Mouse (Mus musculus): Measurements from ENCODE around the gene Ralgapa2. TPM values are rescaled to one million over a fixed set of nuclear protein-coding genes. Genes with fewer than 3 reads are reported as not detected.

Ralgapa2 gene
- polyA plus RNA-seq, 1 experiment from 2014 or later = 14.2 TPM

DNA sequence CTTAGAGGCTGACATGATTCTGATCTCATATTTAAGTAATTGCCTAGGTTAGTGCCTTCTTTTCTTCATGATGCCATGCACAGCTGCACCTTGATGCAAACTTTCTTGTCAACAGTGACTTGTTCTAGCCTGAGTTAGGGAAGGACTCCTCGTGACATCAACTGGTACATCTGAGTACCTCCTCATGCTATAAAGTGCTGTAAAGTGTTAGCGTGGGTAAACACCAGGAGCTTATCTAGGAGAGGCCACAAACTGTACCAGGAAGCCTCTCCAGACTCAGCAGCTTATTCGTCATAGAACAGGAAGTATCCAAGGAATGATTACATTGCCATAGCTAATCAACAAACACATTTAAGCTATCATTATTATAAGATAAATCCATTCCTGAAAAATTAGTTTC lies 23.9 kb downstream of the Ralgapa2 start:
- ATAC-seq (ENCODE audit: low FRiP score) (no peak), DNase-seq (ENCODE audit: low spot score) (no peak)
- 89% methylated on average over 3 of the region's 3 CpGs for WGBS
- Histone ChIP-seq H3K9me3 (ENCODE audit: control insufficient read depth, low read length) (no peaks in the 10 kb centered on the region), H3K4me2 (replicated peaks) (no peak overlapping the region), H3K4me3 (replicated peaks; ENCODE audit: low read length) (no peak overlapping the region), H3K9ac (no peak overlapping the region), H3K4me1 (replicated peaks; ENCODE audit: control insufficient read depth, insufficient read depth, low read length) (no peaks in the 10 kb centered on the region), H3K36me3 (replicated peaks; ENCODE audit: control insufficient read depth, insufficient read depth) (peaks cover 6% of the 10 kb centered on the region), H3K27ac (no peak overlapping the region), H3K27me3 (ENCODE audit: control insufficient read depth, insufficient read depth, low read length) (no peaks in the 10 kb centered on the region)

DNA sequence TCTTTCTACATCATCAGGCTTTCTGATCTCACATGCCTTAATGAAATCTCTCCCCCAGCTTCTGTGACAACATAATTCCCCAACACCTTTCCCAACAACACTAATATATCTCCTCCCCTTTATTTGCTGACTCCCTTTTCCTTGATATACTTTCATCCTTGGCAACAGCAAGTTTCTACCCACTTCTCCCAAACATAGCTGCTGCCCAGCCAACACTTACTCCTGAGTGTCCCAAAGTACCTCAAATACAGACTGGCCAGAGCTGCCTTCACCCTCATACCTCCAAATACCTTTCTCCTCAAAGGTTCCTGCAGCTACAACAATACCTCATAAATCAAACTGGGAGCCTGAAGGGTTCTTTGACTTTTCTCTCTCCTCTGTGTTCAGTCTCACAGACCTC lies 29.3 kb downstream of the Ralgapa2 start:
- DNase-seq (ENCODE audit: low spot score) = no peak
- H3K36me3 ChIP-seq (replicated peaks; ENCODE audit: control insufficient read depth, insufficient read depth) = peaks cover 14% of the 10 kb centered on the region
- no peak overlapping the region for H3K9ac ChIP-seq
- no peaks in the 10 kb centered on the region for H3K9me3 ChIP-seq (ENCODE audit: control insufficient read depth, low read length)
- no peak overlapping the region for H3K4me3 ChIP-seq (replicated peaks; ENCODE audit: low read length)
- no peaks in the 10 kb centered on the region for H3K4me1 ChIP-seq (replicated peaks; ENCODE audit: control insufficient read depth, insufficient read depth, low read length)
- H3K4me2 ChIP-seq (replicated peaks) = no peak overlapping the region
- H3K27me3 ChIP-seq (ENCODE audit: control insufficient read depth, insufficient read depth, low read length) = no peaks in the 10 kb centered on the region
- no peak overlapping the region for H3K27ac ChIP-seq
- no peak for ATAC-seq (ENCODE audit: low FRiP score)

GRCm38 (mm10) chr2:146477491-146477890 lies 34.7 kb downstream of the Ralgapa2 start:
- WGBS = 97% methylated on average over 4 of the region's 4 CpGs
- 0 out of 2 replicates have a peak, but pooled peaks cover 8% of the 10 kb centered on the region for H3K36me3 ChIP-seq (replicated peaks; ENCODE audit: control insufficient read depth, insufficient read depth)
- DNase-seq (ENCODE audit: low spot score) (no peak), ATAC-seq (ENCODE audit: low FRiP score) (no peak)
- H3K27me3 ChIP-seq (ENCODE audit: control insufficient read depth, insufficient read depth, low read length) = no peaks in the 10 kb centered on the region
- H3K9me3 ChIP-seq (ENCODE audit: control insufficient read depth, low read length) = no peaks in the 10 kb centered on the region
- H3K4me3 ChIP-seq (replicated peaks; ENCODE audit: low read length) = no peak overlapping the region
- no peak overlapping the region for H3K9ac ChIP-seq
- H3K4me2 ChIP-seq (replicated peaks) = no peak overlapping the region
- H3K4me1 ChIP-seq (replicated peaks; ENCODE audit: control insufficient read depth, insufficient read depth, low read length) = no peaks in the 10 kb centered on the region
- no peak overlapping the region for H3K27ac ChIP-seq

- no peaks in the 10 kb centered on the region for H3K27me3 ChIP-seq (ENCODE audit: control insufficient read depth, insufficient read depth, low read length)
- DNase-seq (ENCODE audit: low spot score) (no peak), ATAC-seq (ENCODE audit: low FRiP score) (no peak)
- no peaks in the 10 kb centered on the region for H3K4me1 ChIP-seq (replicated peaks; ENCODE audit: control insufficient read depth, insufficient read depth, low read length)
- H3K36me3 ChIP-seq (replicated peaks; ENCODE audit: control insufficient read depth, insufficient read depth) = 0 out of 2 replicates have a peak, but pooled peaks cover 3% of the 10 kb centered on the region
- H3K4me3 ChIP-seq (replicated peaks; ENCODE audit: low read length) = no peak overlapping the region
- H3K27ac ChIP-seq = no peak overlapping the region
- H3K4me2 ChIP-seq (replicated peaks) = no peak overlapping the region
- WGBS = 93% methylated on average over 6 of the region's 6 CpGs
- H3K9me3 ChIP-seq (ENCODE audit: control insufficient read depth, low read length) = no peaks in the 10 kb centered on the region
- no peak overlapping the region for H3K9ac ChIP-seq
Measured at GRCm38 (mm10) chr2:146476428-146476972, 35.6 kb downstream of the Ralgapa2 start.

GRCm38 (mm10) chr2:146476001-146476400 lies 36.1 kb downstream of the Ralgapa2 start:
- Histone ChIP-seq H3K27me3 (ENCODE audit: control insufficient read depth, insufficient read depth, low read length) (no peaks in the 10 kb centered on the region), H3K4me3 (replicated peaks; ENCODE audit: low read length) (no peak overlapping the region), H3K27ac (no peak overlapping the region), H3K36me3 (replicated peaks; ENCODE audit: control insufficient read depth, insufficient read depth) (no peaks in the 10 kb centered on the region), H3K9me3 (ENCODE audit: control insufficient read depth, low read length) (no peaks in the 10 kb centered on the region), H3K9ac (no peak overlapping the region), H3K4me1 (replicated peaks; ENCODE audit: control insufficient read depth, insufficient read depth, low read length) (no peaks in the 10 kb centered on the region), H3K4me2 (replicated peaks) (no peak overlapping the region)
- no peak for ATAC-seq (ENCODE audit: low FRiP score)
- no peak for DNase-seq (ENCODE audit: low spot score)

DNA sequence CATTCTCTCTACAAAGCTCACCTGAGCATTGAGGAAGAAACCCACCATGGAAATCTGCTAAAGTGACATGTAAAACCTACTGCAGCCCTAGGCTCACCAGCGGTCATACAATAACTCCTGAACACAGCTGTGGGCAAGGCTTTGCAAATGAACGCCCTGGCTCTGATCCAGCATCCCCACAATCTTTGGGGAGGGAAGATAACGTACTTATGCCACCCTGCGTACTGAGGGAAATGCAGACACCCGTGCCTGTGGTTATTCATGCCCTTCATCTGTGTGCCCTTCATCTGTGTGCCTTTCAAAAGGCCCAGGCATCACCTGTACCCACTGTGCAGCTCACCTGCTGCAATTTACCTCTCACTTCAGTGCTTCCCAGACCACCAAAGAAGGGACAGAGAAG lies 41.2 kb downstream of the Ralgapa2 start:
- Histone ChIP-seq H3K9ac (no peak overlapping the region), H3K27me3 (ENCODE audit: control insufficient read depth, insufficient read depth, low read length) (no peaks in the 10 kb centered on the region), H3K9me3 (ENCODE audit: control insufficient read depth, low read length) (no peaks in the 10 kb centered on the region), H3K27ac (no peak overlapping the region), H3K4me1 (replicated peaks; ENCODE audit: control insufficient read depth, insufficient read depth, low read length) (no peaks in the 10 kb centered on the region), H3K4me2 (replicated peaks) (no peak overlapping the region), H3K36me3 (replicated peaks; ENCODE audit: control insufficient read depth, insufficient read depth) (no peaks in the 10 kb centered on the region), H3K4me3 (replicated peaks; ENCODE audit: low read length) (no peak overlapping the region)
- ATAC-seq (ENCODE audit: low FRiP score) (no peak), DNase-seq (ENCODE audit: low spot score) (no peak)
- 62% methylated on average over 5 of the region's 5 CpGs for WGBS

DNA sequence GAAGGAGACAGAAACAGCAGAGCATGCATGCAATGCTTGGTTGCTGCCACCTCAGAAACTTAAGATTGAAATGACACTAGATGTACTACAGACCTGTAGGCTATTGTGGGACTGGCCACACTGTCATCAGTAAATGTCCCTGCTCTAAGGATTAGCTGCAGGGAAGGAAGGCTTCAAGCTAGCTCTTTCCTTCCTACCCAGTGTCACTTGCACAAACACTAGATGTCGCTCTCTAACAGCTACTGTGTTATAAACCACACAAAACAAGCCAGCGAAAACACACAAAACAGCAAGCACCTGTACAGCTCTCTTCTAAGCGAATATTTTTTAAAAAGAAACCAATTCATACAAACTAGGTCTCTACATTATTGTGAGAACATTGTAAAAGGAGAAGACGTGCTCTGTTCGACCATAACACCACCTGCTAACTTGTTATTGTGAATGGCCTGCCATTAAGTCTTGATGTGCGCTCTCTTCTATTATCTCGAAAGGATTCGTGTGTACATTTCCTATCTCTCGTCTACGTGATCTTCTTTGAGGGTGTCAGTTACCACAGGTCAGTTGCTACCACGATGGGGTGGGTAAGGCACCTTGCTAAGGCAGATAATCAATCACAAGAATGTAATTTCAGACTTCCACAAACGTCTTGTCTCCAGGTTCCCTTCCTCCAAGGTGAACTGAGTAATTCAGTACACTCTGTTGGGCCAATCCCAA lies 42.3 kb downstream of the Ralgapa2 start:
- Histone ChIP-seq H3K36me3 (replicated peaks; ENCODE audit: control insufficient read depth, insufficient read depth) (no peaks in the 10 kb centered on the region), H3K4me3 (replicated peaks; ENCODE audit: low read length) (no peak overlapping the region), H3K9me3 (ENCODE audit: control insufficient read depth, low read length) (no peaks in the 10 kb centered on the region), H3K4me2 (replicated peaks) (no peak overlapping the region), H3K9ac (0 out of 2 replicates have a peak overlapping the region, but pooled peaks have one; percentile 16), H3K27me3 (ENCODE audit: control insufficient read depth, insufficient read depth, low read length) (no peaks in the 10 kb centered on the region), H3K4me1 (replicated peaks; ENCODE audit: control insufficient read depth, insufficient read depth, low read length) (no peaks in the 10 kb centered on the region), H3K27ac (no peak overlapping the region)
- peak; percentile 74; the same call in 1 of the 2 replicates for ATAC-seq (ENCODE audit: low FRiP score)
- WGBS = 66% methylated on average over 12 of the region's 12 CpGs
- DNase-seq (ENCODE audit: low spot score) = peak; percentile 72

DNA sequence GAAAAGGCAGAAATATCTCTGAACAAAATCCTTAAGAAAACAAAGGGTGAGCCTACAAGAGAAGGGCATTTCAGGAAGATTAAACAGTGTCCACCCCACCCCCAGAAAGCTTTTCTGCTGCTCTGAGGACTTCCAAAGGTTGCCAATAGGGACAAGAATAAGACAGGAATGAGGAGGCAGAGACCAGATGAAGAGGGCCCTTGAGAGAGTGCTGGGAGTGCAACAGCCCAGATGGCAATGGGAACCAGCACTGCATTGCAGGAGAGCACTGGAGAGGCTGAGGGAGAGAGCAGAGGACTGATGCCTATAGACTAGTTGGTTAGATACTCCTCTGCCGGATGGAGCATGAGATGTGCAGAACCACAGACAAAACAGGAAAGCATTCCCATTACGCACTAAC lies 43.2 kb downstream of the Ralgapa2 start:
- Histone ChIP-seq H3K4me3 (replicated peaks; ENCODE audit: low read length) (no peak overlapping the region), H3K4me2 (replicated peaks) (no peak overlapping the region), H3K27ac (no peak overlapping the region), H3K9ac (no peak overlapping the region), H3K27me3 (ENCODE audit: control insufficient read depth, insufficient read depth, low read length) (no peaks in the 10 kb centered on the region), H3K4me1 (replicated peaks; ENCODE audit: control insufficient read depth, insufficient read depth, low read length) (no peaks in the 10 kb centered on the region), H3K9me3 (ENCODE audit: control insufficient read depth, low read length) (no peaks in the 10 kb centered on the region), H3K36me3 (replicated peaks; ENCODE audit: control insufficient read depth, insufficient read depth) (no peaks in the 10 kb centered on the region)
- ATAC-seq (ENCODE audit: low FRiP score) (no peak), DNase-seq (ENCODE audit: low spot score) (no peak)
- WGBS = 91% methylated on average over 2 of the region's 2 CpGs

GRCm38 (mm10) chr2:146468016-146468415 lies 44.1 kb downstream of the Ralgapa2 start:
- DNase-seq (ENCODE audit: low spot score) (no peak), ATAC-seq (ENCODE audit: low FRiP score) (no peak)
- Histone ChIP-seq H3K36me3 (replicated peaks; ENCODE audit: control insufficient read depth, insufficient read depth) (no peaks in the 10 kb centered on the region), H3K4me3 (replicated peaks; ENCODE audit: low read length) (no peak overlapping the region), H3K9me3 (ENCODE audit: control insufficient read depth, low read length) (no peaks in the 10 kb centered on the region), H3K27me3 (ENCODE audit: control insufficient read depth, insufficient read depth, low read length) (no peaks in the 10 kb centered on the region), H3K27ac (no peak overlapping the region), H3K9ac (no peak overlapping the region), H3K4me1 (replicated peaks; ENCODE audit: control insufficient read depth, insufficient read depth, low read length) (no peaks in the 10 kb centered on the region), H3K4me2 (replicated peaks) (no peak overlapping the region)
- 91% methylated on average over 4 of the region's 4 CpGs for WGBS
